Mouse (Mus musculus): ENCODE measurements around the gene Gm16181. TPM values are rescaled to one million over a fixed set of nuclear protein-coding genes. Genes with fewer than 3 reads are reported as not detected.
A peak's percentile ranks its signal among the peaks of the same experiment; 100 is the strongest.
"Not testable (repeated sequence)": the region's sequence is repeated elsewhere in the genome, so short reads cannot be mapped to it uniquely, and the experiment has no call there.

Gm16181 gene
- total RNA-seq, 4 experiments from 2014 or later, result not detected

DNA sequence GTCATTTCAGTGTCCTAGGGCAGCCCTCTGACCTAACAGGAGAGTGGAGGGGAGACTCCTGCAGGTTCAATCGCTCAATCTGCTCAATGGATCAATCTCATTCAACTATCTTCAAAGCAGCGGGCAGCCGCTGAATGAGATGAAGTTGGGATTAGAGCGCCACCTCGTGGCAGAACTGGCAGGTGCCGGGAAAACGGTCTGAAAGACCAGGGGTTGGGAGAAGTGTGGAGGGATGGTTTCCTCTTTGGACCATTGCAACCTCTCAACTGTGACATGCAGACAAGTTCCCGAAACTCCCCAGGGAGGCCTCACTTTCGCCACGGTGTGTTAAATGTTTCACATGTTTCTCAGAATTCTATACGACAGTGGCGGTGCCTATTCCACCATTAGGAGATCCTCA lies 11.4 kb downstream of the Gm16181 start:
- DNase-seq (ENCODE audit: low spot score in 2 of 2), result peak; percentile 63 to 69

DNA sequence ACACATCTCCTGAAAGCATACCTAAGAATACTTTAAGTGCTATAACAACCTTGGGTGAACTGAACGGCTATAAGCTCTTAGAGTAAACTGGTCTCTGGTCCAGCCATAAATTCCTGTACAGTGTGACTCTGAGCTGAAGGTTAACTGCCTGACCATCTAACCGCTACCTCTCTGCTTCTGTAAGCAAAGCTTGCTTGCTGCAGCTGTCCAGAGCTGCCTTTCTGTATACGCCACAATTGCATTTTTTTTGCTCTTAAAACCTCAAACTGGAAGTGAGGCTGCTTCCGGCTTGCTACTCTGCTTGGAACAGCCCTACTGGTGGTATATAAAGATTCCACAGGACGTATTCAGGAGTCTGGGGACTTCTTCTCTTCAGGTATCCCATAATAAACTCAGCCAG lies 12.0 kb downstream of the Gm16181 start:
- no peak for DNase-seq (ENCODE audit: low spot score in 2 of 2)

DNA sequence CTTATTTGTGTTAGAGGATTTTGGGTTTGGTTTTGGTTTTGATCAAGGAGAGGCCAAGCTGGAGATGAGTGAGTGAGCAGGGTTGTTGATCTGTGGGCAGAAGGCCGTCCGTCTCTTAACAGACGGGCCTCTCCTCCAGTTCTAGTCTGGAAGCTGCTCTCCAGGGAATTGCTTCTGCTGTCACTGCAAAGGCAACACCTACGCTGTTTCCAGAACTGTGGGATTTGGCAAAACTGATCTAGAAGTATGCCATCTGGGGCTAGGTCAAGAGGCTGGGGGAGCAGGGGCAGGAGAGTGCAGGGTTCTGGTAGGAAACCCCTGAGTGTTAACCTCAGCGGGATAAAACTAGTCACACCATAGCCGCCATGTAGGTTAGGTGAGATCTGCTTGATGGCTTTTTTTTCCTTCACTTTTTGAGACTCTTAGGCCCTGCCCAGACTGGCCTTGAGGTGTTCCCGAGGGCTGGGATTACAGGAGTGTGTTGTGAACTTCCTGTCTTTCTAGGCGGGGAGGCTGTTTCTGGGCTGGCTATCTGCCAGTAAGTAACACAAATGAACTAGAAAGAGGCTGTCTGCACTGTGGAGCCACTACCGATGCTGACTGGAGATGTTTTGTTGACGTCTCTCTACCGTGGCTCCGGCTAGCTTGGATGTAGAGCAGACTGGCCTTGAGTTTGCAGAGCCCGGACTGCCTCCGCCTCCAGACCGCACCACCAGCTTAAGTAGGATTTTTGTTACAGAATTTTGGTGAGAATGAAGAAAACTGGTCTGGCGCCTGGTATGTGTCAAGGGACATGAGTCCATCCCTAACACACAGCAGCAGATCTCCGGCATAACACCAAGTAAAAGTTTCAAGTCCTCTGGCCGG lies 12.7 kb downstream of the Gm16181 start, which contains the start of gene Atp6v1g2:
TSS of gene Atp6v1g2 (plus strand) at position 547 of the 867 bp plus-strand sequence.
- no peak for DNase-seq (ENCODE audit: low spot score in 2 of 2)

DNA sequence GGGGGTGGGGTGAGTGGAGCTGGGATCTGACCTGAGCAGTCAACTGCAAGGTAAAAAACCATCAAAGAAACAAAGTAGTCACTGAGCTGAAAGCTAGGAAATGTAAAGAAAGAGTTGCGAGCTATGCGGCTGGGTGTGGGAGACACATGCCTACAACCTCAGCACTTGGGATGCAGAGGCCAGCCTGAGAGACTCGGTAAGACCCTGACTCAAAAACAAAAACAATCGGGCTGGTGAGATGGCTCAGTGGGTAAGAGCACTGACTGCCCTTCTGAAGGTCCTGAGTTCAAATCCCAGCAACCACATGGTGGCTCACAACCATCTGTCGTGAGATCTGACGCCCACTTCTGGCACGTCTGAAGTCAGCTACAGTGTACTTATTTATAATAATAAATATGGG lies 13.5 kb downstream of the Gm16181 start:
- not testable (repeated sequence) for DNase-seq (ENCODE audit: low spot score in 2 of 2)

DNA sequence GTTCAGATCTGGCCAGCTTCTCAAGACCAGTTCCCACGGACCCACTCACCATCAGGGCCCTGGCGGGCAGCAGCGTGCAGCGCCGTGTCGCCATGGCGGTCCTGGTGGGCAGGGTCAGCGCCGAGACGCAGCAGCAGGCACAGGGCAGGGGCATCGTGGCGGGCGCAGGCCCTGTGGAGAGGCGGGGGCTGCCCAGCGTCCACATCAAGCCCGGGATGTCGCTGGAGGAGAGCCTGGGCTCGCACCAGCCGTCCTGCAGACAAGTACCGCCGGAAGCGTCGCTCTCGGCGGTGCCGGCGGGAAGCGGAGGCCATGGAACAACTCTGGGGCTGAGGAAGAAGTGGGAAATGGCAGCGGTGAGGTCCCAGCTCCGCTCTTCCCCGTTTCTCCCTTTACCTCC lies 14.3 kb downstream of the Gm16181 start:
- no peak for DNase-seq (ENCODE audit: low spot score in 2 of 2)

DNA sequence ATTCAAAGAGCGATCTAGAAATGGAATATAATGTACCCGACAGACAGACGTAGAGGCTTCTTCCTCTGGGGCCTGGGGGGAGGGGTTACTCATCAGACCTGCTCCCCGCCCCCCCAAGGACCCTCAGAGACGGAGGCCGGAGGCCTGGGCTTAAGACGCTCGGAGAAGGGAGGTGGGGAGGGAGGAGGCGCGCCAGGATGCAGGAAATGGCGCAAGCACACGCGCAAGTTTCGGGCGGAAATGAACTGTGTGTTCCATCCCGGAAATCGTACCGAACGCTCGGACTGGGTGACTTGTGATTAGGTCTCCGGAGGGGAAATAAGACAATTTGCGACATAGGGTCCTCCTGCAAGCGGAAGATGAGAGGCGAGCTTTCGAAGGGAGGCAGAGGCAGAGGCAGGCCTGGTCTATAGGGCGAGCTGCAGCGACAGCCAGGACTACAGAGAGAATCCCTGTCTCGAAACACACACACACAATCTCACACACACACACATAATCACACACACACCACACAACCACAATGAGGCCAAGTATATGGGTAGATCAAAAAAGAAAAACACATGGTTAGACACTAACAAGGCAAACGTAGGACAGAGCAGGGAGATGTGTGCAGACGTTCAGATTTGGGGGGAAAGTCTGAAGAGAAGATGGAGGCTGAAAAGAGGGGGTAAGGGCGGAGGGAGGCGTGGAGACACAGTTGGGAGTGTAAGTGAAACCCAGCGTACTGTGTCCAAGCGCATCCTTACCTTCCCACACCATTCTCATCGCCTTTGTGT lies 15.2 kb downstream of the Gm16181 start, which contains the start of gene Nfkbil1:
TSS of gene Nfkbil1 (minus strand) at position 179 of the 776 bp plus-strand sequence.
- DNase-seq (ENCODE audit: low spot score in 2 of 2), result peak; percentile 78 to 79

DNA sequence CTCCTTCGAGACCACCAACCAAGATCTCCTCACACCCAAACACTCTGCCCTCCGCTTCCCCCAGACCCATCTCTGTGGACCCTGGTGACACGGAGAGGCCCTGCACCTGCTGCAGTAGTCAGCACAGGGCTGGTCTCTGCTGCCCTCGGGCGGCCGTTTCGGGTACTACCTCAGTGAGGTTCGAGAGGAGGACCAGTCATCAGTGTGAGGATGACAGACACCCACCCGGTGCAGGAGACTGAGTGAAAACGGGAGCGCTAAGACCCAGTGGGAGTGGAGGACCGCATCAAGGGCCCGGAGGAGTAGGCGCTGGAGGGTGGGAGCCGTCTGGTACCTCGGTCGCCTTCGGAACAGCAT lies 15.7 kb downstream of the Gm16181 start:
- DNase-seq (ENCODE audit: low spot score in 2 of 2), result peak; percentile 92 to 96

DNA sequence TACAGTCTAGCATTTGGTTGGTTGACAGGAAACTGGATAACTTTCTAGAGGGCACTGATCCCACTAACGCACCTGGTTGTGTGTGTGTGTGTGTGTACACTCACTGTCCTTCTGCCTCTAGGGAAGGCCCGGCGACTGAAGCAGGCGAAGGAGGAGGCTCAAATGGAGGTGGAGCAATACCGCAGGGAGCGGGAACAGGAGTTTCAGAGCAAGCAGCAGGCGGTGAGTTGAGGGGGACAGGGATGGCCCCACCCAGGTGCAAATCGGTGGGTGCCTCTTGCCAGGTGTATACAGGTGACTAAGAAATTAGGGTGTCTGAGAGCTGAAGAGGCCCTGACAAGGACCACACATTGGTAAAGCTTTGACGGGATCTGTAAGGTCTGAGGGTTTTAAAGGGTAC lies 16.4 kb downstream of the Gm16181 start:
- DNase-seq (ENCODE audit: low spot score in 2 of 2), result no peak

DNA sequence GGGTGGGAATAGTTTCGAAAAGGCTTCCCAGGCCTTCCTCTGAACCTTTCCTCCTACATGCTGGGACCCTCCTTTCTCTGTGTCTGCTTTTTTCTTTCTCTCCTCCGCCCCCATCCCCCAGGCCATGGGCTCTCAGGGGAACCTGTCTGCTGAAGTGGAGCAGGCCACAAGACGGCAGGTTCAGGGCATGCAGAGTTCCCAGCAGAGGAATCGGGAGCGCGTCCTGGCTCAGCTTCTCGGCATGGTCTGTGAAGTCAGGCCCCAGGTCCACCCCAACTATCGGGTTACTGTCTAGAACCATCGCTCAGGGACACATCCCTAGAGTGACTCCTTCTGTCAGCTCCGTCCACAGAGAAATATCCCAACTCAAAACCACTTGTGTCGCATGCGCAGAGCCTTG lies 16.9 kb downstream of the Gm16181 start:
- DNase-seq (ENCODE audit: low spot score in 2 of 2), result no peak

DNA sequence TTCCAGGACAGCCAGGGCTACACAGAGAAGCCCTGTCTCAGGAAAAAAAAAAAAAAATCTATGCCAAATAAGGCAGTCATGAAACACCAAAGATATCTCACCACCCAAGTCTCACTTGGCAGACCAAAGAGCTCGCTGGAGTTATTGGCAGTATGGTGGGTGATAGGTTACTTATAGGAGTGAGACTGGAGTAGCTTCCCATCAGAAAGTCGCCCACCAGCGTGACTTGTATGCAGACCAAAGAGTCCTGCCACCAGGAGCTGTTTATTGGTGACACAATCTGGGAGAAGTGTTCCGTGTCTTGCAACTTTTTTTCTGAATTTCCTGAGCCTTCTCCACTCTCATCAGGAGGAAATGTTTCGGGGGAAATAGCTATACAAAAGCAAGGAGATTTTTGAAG lies 19.1 kb downstream of the Gm16181 start:
- no peak for DNase-seq (ENCODE audit: low spot score in 2 of 2)

DNA sequence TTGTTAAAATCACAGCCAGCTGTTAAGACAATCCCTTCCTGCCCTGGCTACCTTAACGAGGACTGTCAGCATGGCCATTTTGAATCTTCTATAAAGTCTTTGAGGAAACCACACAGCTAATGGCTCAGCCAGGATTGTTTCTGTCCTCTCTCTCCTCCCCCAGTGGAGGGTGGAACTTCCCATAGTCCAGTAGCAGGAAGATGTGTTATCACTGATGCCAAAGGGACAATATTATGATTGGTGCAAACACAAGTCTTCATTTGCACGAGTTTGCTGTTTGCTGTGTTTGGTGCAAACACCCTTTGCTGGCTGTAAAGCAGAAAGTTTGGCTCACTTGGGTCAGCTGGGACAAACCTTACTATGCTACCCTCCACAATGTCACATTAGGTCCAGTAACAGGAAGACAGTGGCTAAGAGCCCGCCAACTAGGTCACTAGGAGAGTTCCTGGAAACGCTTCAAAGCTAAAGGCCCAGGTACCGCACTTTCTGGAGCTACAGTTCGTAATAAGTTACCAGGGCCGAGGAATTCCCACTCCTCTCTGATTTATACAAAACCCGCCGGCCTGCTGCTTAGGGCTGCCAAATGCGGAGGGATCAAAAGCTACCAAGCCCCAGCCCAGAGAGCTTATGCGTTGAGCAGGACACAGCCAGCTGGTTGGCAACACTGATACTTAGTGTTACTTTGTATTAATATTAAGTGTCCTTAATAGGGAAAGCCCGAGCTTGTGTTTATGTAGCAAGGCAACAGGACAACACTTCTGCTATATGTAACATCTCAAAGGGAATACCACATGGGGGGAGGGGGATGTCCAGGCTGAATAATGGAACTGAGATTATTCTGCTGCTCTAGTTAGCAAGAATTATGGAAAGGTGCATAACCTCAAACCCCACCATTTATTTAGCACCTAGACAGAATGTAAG lies 20.0 kb downstream of the Gm16181 start:
- no peak for DNase-seq (ENCODE audit: low spot score in 2 of 2)

DNA sequence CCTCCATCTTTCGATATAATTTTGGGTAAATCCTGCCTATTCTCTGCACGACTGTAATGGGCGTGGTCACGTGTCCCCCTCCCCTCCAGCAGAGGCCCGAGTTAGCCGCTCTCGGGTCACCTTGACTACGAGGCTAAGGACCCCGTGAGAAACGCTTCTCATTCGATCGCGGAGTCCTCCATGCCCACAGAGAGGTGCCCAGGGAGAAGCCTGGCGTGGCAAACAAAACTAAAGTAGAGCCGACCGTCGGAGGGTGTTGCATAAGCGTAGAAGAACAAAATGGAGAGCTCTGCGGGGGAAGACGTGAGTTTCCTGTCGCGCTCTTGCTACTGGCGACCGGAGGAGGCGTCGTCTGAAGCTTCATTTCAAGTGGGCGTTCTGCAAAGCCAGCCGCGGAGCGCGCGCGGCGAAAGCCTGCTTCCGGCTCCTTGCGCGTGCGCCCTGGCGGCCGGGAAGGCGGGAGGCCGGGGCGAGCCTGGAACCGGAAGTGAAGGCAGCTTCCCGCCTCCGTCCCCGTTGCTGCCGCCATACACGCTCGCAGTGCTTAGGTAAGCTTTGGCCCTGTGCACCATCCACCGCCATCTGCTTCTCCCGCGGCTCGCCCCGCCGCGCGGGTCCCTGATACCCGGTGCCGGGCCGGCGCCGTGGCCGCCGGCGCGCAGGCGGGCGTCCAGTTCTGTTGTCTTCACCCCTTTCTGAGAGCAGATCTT lies 20.8 kb downstream of the Gm16181 start, which contains the start of gene Ddx39b:
TSS of gene Ddx39b (plus strand) at position 442 of the 710 bp plus-strand sequence.
- peak; percentile 92 to 96 for DNase-seq (ENCODE audit: low spot score in 2 of 2)

DNA sequence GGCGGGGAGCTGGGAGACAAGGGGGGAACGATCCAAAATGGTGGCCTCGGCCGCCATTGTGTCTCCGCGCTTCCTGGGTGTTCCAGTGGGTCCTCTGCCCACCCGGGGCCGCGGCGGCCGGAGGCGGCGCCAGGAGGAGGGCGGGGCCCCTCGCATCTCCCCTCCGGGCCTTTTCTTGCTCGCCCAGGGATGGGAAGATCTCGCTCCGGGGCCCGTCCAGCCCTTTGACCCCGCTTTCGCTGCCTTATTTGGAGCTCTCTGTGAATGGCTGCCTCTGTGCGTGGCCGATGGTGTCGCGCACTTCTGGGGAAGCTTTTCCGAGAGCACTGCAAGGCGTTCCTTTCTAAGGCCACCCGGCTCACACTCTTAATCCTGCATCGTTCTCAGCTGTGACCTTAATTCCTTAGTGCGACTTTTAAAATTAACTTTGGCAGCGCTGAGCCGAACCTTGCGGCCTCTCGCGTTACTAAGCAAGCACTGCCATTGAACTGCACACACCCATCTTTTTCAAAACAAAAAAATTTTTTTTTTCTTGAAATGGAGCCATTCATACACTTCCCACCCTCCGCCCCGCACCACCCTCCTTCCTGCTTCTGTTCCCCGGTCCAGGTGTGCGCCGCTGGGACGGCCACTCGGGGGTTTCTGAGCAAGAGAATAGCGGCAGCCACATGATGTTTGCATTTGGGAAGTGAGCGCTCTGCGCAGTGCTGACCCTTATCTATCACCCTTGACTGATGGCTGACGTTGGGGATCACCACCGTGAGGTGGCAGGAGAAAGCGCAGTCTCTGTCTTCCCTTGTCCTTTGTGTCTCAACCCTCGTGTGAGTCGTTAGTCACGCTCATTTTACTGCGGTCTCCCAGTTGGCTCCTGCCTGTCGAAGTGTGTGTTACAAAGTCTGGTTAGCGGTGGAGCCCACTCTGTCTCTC lies 21.6 kb downstream of the Gm16181 start:
- no peak for DNase-seq (ENCODE audit: low spot score in 2 of 2)

DNA sequence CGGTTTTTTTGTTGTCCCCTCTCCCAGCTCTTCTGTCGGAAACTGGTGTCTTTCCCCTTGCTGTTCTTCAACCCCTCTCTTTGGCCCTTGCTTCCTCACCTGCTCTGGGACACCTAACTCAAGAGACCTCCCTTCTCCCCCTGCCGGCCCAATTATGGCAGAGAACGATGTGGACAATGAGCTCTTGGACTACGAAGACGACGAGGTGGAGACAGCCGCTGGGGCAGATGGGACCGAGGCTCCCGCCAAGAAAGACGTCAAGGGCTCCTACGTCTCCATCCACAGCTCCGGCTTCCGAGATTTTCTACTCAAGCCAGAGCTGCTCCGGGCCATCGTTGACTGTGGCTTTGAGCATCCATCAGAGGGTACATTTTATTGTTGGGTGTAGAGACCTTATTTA lies 22.5 kb downstream of the Gm16181 start:
- DNase-seq (ENCODE audit: low spot score in 2 of 2), result peak in 1 of 2 experiments; percentile 46

DNA sequence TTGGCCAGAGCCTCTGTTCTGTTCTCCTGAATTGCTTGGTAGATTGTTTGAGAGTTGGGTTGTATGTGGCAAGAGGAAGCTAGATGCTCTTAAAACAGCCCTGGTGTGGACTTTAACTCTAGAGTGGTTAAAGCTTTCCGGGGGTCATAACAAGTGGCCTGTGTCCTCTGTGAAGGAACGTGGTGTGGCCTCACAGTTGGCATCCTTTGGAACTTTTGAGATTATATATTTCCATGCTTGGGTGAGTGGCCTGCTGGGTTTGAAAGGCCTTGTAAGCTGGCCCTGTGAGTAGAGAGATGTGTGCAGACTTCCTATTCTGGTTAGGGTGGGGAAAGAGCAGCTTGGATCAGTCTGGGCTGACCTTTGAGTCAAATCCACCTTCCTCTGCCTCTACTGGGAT lies 24.4 kb downstream of the Gm16181 start:
- DNase-seq (ENCODE audit: low spot score in 2 of 2), result no peak

DNA sequence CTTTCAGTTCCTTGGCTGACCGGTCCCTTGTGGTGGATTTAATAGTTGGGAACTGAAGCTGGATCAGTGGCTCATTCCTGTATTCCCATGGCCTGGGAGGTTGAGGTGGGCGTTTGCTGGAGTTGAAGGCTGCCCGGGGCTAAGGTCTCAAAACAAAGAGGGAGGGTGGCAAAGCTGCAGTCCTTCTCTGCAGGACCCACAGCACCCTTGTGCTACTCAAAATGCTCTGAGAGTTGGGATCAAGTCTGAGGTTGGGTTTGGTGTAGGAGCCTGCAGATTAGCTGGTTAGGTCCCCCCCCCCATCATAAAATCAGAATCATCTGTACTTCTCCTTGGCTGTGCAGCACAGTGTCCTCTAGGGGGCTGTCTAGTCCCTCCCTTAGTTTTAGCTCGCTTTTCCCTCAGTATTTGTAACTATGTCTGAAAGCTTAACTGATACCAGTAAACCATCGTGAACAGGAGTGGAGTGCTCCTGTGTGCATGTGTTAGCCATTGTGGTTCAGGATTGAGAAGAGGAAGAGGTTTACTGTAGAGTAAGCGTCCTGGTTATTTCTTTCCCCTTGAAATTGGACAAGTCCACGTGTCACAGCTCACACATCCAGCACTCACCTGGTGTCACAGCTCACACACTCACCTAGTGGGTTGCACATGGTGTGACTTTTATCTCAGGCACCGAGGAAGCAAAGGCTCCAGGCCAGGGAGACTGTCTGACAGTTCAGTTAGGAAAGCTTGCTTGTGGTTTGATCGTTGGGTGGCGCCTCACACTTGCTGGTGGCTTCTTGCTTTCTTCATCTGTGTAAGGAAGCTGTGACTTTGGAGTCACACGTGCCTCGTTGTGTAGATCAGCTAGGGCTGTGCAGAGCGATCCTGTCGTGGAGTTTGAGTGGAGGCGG lies 25.3 kb downstream of the Gm16181 start:
- no peak for DNase-seq (ENCODE audit: low spot score in 2 of 2)

DNA sequence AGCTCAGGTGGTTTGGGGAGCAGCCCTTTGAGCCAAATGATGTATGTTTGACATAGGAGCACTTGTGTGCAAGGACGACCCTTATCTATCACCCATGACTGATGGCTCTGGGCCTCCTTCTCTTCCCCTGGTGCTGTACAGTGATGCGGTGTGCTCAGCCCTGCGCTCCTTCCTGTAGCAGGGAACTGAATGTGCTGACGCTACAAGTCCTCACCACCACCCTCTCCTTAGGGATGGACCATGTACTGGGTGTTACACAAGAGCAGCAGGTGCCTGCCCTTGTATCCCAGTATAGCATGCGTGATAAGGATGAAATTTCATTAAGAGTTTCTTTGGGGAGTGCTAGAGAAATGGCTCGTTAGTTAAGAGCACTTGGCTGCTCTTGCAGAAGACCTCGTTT lies 26.5 kb downstream of the Gm16181 start:
- no peak for DNase-seq (ENCODE audit: low spot score in 2 of 2)

DNA sequence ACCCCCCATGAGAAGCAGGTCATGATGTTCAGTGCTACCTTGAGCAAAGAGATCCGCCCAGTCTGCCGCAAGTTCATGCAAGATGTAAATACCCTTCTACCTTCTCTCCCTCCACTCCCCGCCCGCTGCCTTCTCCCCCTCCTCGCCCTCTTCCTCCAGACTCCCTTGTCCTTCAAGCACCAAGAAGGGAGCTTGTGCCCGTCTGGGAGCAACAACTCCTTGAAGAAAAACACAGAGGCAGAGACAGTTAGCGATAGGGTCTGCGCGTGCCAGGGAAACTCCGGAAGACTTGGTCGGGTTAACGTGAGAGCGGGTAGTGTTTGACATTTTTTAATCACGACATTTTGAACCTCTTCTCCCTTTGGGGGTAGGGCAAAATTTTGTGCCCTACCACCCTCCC lies 28.4 kb downstream of the Gm16181 start:
- DNase-seq (ENCODE audit: low spot score in 2 of 2), result no peak

All from gastrocnemius, adult 8-10 months (tissue).